Comparison of ENCODE assay signal across 27 mouse cellular contexts in the genomic region with DNA sequence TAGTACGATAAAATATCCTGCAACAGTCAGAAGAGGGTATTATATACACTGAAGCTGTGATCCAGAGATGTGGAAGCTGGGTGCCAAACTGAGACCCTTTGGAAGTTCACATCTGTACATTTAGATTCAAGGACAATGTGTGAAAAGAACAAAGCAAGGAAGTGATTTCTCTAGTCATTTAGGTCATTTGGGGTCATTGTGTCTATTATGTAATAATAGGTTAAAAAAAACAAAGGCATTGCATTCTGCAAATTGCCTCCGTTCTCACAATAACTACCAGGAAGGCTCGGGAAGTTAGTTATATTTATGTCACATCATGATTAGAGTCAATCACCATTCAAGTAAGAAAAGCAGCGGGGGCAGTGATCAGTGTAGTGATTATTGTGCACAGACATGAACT.
"Had no signal": no experiment of that assay in that cellular context is flagged by ENCODE, and none has a peak within 500 bp of the region (broad histone marks: within the 10 kb centered on the region; RNA-seq: fewer than 3 reads in every experiment).

No protein-coding gene starts in this region.

- H3K4me3 ChIP-seq: heart, adult 2 months; heart, embryonic 13.5 days; heart, embryonic 15.5 days; hindbrain, embryonic 13.5 days; hindbrain, embryonic 15.5 days; kidney, embryonic 15.5 days; limb, embryonic 13.5 days; limb, embryonic 15.5 days; liver, embryonic 13.5 days had no signal

- H3K9me3 ChIP-seq: heart, embryonic 13.5 days; heart, embryonic 15.5 days; hindbrain, embryonic 13.5 days; hindbrain, embryonic 15.5 days; kidney, embryonic 15.5 days; limb, embryonic 13.5 days; limb, embryonic 15.5 days; liver, embryonic 13.5 days had no signal

- ATAC-seq: hindbrain, postnatal 0 days; intestine, embryonic 16.5 days had no signal

- H3K27ac ChIP-seq: heart, adult 2 months; heart, embryonic 13.5 days; heart, embryonic 15.5 days; hindbrain, embryonic 13.5 days; hindbrain, embryonic 15.5 days; hindbrain, postnatal 0 days; kidney, embryonic 15.5 days; kidney, postnatal 0 days; limb, embryonic 13.5 days; limb, embryonic 15.5 days; liver, embryonic 13.5 days had no signal

- H3K4me2 ChIP-seq: heart, embryonic 11.5 days; heart, embryonic 13.5 days; heart, embryonic 15.5 days; hindbrain, embryonic 13.5 days; hindbrain, embryonic 15.5 days; kidney, embryonic 15.5 days; limb, embryonic 13.5 days; limb, embryonic 15.5 days; liver, embryonic 11.5 days; liver, embryonic 13.5 days had no signal

- H3K9ac ChIP-seq: heart, embryonic 13.5 days; heart, embryonic 15.5 days; hindbrain, embryonic 13.5 days; hindbrain, embryonic 15.5 days; kidney, embryonic 15.5 days; limb, embryonic 13.5 days; limb, embryonic 15.5 days; liver, embryonic 13.5 days had no signal

- DNase-seq: gastrocnemius, postnatal 14 days; gastrocnemius, postnatal 36 days; heart, adult 11 months; heart, adult 2 months; heart, postnatal 14 days; heart, postnatal 36 days; kidney, adult 11 months; kidney, adult 2 months; kidney, adult 9 months; kidney, postnatal 14 days; kidney, postnatal 36 days; layer of hippocampus, adult 9-11 months; layer of hippocampus, postnatal 36 days; left cerebral cortex, postnatal 4 days; liver, embryonic 13.5 days had no signal

- H3K4me1 ChIP-seq: heart, embryonic 13.5 days; heart, embryonic 15.5 days; hindbrain, embryonic 13.5 days; hindbrain, embryonic 15.5 days; kidney, embryonic 15.5 days; limb, embryonic 13.5 days; limb, embryonic 15.5 days; liver, embryonic 13.5 days had no signal

- H3K36me3 ChIP-seq: heart, embryonic 13.5 days; heart, embryonic 15.5 days; hindbrain, embryonic 13.5 days; hindbrain, embryonic 15.5 days; kidney, embryonic 15.5 days; limb, embryonic 13.5 days; limb, embryonic 15.5 days; liver, embryonic 13.5 days had no signal

- H3K27me3 ChIP-seq: heart, embryonic 13.5 days; heart, embryonic 15.5 days; hindbrain, embryonic 13.5 days; hindbrain, embryonic 15.5 days; kidney, embryonic 15.5 days; limb, embryonic 13.5 days; limb, embryonic 15.5 days; liver, embryonic 13.5 days had no signal
